Mouse (Mus musculus): ENCODE data around the gene Vars2. TPM values are rescaled to one million over a fixed set of nuclear protein-coding genes. Genes with fewer than 3 reads are reported as not detected.

The Vars2 gene
- total RNA-seq (2012; rRNA removed): 26.3 and 30.3 TPM in 2 replicates
- total RNA-seq (2014; rRNA removed): 14.0 and 16.5 TPM in 2 replicates
- polyA plus RNA-seq (2012; ENCODE audit: insufficient read length, low read depth): 23.0 and 26.6 TPM in 2 replicates

- dilution Hi-C loops (cut with MboI; ENCODE audit: extremely low pct_ligation_motif_present, extremely low pct_unique_long_range_greater_than_20kb, low sequenced_read_pairs) (no loop called here), in situ Hi-C loops (cut with MboI; ENCODE audit: low pct_ligation_motif_present, low pct_unique_long_range_greater_than_20kb, low sequenced_read_pairs) (no loop called here)
- Histone ChIP-seq H3K27ac (ENCODE audit: insufficient read depth, low read depth) (peak within 1 kb of the TSS; percentile 33), H3K79me2 (replicated peaks; ENCODE audit: control insufficient read depth, extremely low read depth, insufficient read depth, poor library complexity, severe bottlenecking) (no peaks in the 10 kb centered on the region), H3K4me1 (ENCODE audit: control insufficient read depth in 1 of 2, insufficient read depth in 2 of 2) (peaks cover 8 to 27% of the 10 kb centered on the region in 2 experiments), H3K36me3 (replicated peaks in 1 of 2; ENCODE audit: control insufficient read depth in 1 of 2, insufficient read depth in 1 of 2, low read length in 1 of 2) (peaks cover 46 to 69% of the 10 kb centered on the region in 2 experiments), H3K9ac (ENCODE audit: insufficient read depth, low read depth) (peak within 1 kb of the TSS; percentile 80), H3K9me3 (replicated peaks; ENCODE audit: low read length) (no peaks in the 10 kb centered on the region), H3K4me2 (ENCODE audit: insufficient read depth, low read depth, poor library complexity, severe bottlenecking) (peak within 1 kb of the TSS; percentile 73), H3K27me3 (replicated peaks) (no peaks in the 10 kb centered on the region), H3K4me3 (replicated peaks in 1 of 3; ENCODE audit: low read depth in 2 of 3, low read length in 2 of 3, poor library complexity in 1 of 3) (peak within 1 kb of the TSS; percentile 79 to 93 (median 87))
- TF ChIP-seq RCOR1 (conservative IDR thresholded peaks at IDR 0.05; ENCODE audit: low read depth, low read length) (no peak), E2F4 (IDR thresholded peaks at IDR 0.05; ENCODE audit: insufficient replicate concordance, low read depth, low read length) (no peak), RAD21 (IDR thresholded peaks at IDR 0.05; ENCODE audit: low read depth, low read length) (no peak), ELF1 (IDR thresholded peaks at IDR 0.05; ENCODE audit: low read depth, low read length) (peak; percentile 23; the same call in 1 of the 2 replicates), POLR2A (IDR thresholded peaks at IDR 0.05; ENCODE audit: low read depth, low read length) (peak; percentile 93), MAX (IDR thresholded peaks at IDR 0.05; ENCODE audit: low read length) (peak; percentile 90), CTCF (conservative IDR thresholded peaks at IDR 0.05 in 1 of 2, IDR thresholded peaks at IDR 0.05 in 1 of 2; ENCODE audit: low read depth in 2 of 2, low read length in 2 of 2) (no peak; a peak in 1 of 4 replicates), POLR2AphosphoS2 (IDR thresholded peaks at IDR 0.05; ENCODE audit: low read depth, low read length) (peak; percentile 96), PAX5 (IDR thresholded peaks at IDR 0.05; ENCODE audit: low read length) (no peak), ZMIZ1 (IDR thresholded peaks at IDR 0.05; ENCODE audit: low read depth, low read length) (peak; percentile 72), MEF2A (IDR thresholded peaks at IDR 0.05; ENCODE audit: borderline replicate concordance, low read depth, low read length) (no peak; the same call in 1 of the 2 replicates), JUND (conservative IDR thresholded peaks at IDR 0.05; ENCODE audit: low read depth, low read length) (no peak), BHLHE40 (IDR thresholded peaks at IDR 0.05; ENCODE audit: low read depth, low read length) (no peak), UBTF (IDR thresholded peaks at IDR 0.05; ENCODE audit: low read depth, low read length) (0 out of 2 replicates have a peak, but pooled peaks have one; percentile 60), SIN3A (IDR thresholded peaks at IDR 0.05; ENCODE audit: low read length) (peak; percentile 80), MAZ (IDR thresholded peaks at IDR 0.05; ENCODE audit: low read depth, low read length) (no peak), USF2 (conservative IDR thresholded peaks at IDR 0.05; ENCODE audit: low read depth, low read length) (no peak), NRF1 (IDR thresholded peaks at IDR 0.05; ENCODE audit: low read depth, low read length) (peak; percentile 99), TBP (conservative IDR thresholded peaks at IDR 0.05; ENCODE audit: low read depth, low read length) (peak; percentile 69), CHD2 (IDR thresholded peaks at IDR 0.05; ENCODE audit: low read length) (no peak; the same call in 1 of the 2 replicates), JUN (IDR thresholded peaks at IDR 0.05; ENCODE audit: insufficient read depth, low read depth, low read length) (no peak), MXI1 (IDR thresholded peaks at IDR 0.05; ENCODE audit: low read depth, low read length) (peak; percentile 85), IRF4 (IDR thresholded peaks at IDR 0.05; ENCODE audit: low read depth, low read length) (no peak), MYC (IDR thresholded peaks at IDR 0.05; ENCODE audit: low read depth, low read length) (peak; percentile 78), ZC3H11A (IDR thresholded peaks at IDR 0.05; ENCODE audit: low read depth, low read length) (no peak), MAFK (IDR thresholded peaks at IDR 0.05; ENCODE audit: insufficient replicate concordance, low read length) (no peak), ZKSCAN1 (IDR thresholded peaks at IDR 0.05; ENCODE audit: borderline replicate concordance, low read depth, low read length) (no peak), GABPA (IDR thresholded peaks at IDR 0.05; ENCODE audit: insufficient replicate concordance, low read depth, low read length) (no peak), NELFE (IDR thresholded peaks at IDR 0.05; ENCODE audit: low read depth, low read length) (peak; percentile 94), SMC3 (IDR thresholded peaks at IDR 0.05; ENCODE audit: low read depth, low read length) (no peak), ETS1 (conservative IDR thresholded peaks at IDR 0.05; ENCODE audit: low read depth, low read length) (no peak), EP300 (IDR thresholded peaks at IDR 0.05; ENCODE audit: low read length) (no peak), USF1 (IDR thresholded peaks at IDR 0.05; ENCODE audit: low read depth, low read length) (no peak), HCFC1 (IDR thresholded peaks at IDR 0.05; ENCODE audit: low read depth, low read length) (peak; percentile 67), KAT2A (IDR thresholded peaks at IDR 0.05; ENCODE audit: insufficient replicate concordance, low read length) (no peak), TCF12 (IDR thresholded peaks at IDR 0.05; ENCODE audit: low read depth, low read length) (peak; percentile 84), CHD1 (IDR thresholded peaks at IDR 0.05; ENCODE audit: low read depth, low read length) (no peak), ZNF384 (IDR thresholded peaks at IDR 0.05; ENCODE audit: low read depth, low read length) (no peak)
- peak; percentile 92 for DNase-seq (ENCODE audit: extremely low read depth)
Observed at GRCm38 (mm10) chr17:35667334-35668065, at the start of gene Vars2. Gene Vars2 (minus strand): TSS chr17:35667592.
